Mouse (Mus musculus) heart, adult 2 months (tissue): Measurements from ENCODE around the gene Pdia5.

ENCODE experiments used
- CTCF ChIP-seq: fragments of 200-600 bp; IDR thresholded peaks from 2 replicates; pipeline ENCODE4 v1.8.1; 2022; ENCODE audit warnings: antibody characterized with exemption, mild to moderate bottlenecking, moderate library complexity
- EP300 ChIP-seq: fragments of 200-500 bp; IDR thresholded peaks from 2 replicates; pipeline ENCODE4 v1.6.1; 2011; ENCODE audit warnings: low read depth, low read length, control low read depth; ENCODE audit not compliant: insufficient read depth
- POLR2A ChIP-seq: fragments of 200-500 bp; IDR thresholded peaks from 2 replicates; pipeline ENCODE4 v1.6.1; 2011; ENCODE audit warnings: mild to moderate bottlenecking, low read depth, low read length, control low read depth; ENCODE audit not compliant: insufficient read depth

- no peak for TF ChIP-seq CTCF
- TF ChIP-seq POLR2A: no peak
- no peak for TF ChIP-seq EP300
Measured at GRCm38 (mm10) chr16:35485711-35486110, 5.0 kb downstream of the Pdia5 start.
